Mouse (Mus musculus) testis, postnatal 10 days (tissue): ENCODE results near the gene Ctnnbl1.

Source experiments
- DNase-seq: peaks from one replicate; pipeline ENCODE4 v3.0.0; 2021; ENCODE audit warnings: low spot score

The Ctnnbl1 gene

GRCm38 (mm10) chr2:157940586-157941185 is 203.5 kb downstream of the Ctnnbl1 start:
- DNase-seq, result no peak
